Mouse (Mus musculus): ENCODE measurements around the gene Phc3.

Gene Phc3

DNA sequence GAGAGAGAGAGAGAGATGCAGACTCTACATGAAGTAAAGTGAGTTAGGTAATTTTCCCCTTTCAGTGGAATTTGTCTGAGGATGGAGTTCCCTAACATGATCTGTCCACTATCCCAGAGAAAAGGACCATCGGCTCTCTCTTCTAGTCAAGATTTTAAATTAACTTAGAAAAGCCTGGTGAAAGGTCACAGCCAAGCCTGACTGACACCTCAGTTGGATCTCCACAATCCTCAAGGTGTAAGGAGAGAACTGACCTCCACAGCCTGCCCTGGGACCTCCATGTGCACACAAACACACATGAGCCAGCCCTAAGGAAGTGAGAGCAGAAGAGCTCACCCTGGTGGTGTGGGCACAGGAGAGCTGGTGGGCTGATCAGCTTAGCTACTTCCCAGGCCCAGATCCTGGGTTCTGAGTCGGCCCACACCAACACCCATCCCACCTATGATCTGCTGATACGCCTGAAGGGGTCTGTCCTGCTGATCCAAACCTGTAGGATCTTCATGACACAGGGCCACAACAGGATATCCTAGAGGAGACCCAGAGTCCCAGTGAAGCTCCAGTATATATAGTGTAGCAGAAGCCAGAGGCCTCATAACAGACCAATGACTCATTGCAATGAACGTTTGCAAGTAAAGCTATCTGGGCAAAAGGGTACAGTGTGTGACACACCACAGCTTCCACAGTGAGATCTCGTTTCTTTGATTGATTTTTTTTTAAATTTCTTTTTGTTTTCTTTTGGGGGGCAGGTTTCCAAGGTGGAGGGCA lies 12.6 kb upstream of the Phc3 start:
- DNase-seq (ENCODE audit: low spot score in 2 of 2), result no peak

DNA sequence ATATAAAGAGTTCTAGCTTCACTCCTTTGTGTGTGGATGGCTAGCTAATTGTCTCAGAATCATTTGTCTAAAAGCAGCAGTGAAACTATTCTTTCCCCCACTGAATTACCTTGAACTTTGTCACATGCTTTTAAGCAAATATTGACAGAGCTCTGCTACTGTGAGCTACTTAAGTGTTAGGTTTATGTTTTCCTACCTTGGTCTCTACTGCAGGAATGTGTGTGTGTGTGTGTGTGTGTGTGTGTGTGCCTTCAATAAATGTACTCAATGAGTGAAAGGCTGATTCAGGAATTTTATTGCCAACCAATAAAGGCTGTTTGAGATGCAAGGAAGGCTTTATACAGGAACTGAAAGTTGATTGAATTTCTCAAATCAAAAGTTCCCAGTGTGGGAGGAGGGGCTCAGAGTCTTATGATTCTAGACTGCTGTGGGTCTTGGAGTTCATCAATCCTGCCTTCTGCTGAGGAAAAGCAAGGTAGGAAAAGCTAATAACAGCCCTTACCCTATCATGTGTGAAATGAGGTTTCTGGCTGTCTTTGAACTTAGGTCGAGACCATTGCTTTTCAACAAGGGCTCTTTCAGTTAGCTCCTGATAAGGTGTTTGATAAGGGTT lies 7.9 kb upstream of the Phc3 start:
- no peak for DNase-seq (ENCODE audit: low spot score in 2 of 2)

DNA sequence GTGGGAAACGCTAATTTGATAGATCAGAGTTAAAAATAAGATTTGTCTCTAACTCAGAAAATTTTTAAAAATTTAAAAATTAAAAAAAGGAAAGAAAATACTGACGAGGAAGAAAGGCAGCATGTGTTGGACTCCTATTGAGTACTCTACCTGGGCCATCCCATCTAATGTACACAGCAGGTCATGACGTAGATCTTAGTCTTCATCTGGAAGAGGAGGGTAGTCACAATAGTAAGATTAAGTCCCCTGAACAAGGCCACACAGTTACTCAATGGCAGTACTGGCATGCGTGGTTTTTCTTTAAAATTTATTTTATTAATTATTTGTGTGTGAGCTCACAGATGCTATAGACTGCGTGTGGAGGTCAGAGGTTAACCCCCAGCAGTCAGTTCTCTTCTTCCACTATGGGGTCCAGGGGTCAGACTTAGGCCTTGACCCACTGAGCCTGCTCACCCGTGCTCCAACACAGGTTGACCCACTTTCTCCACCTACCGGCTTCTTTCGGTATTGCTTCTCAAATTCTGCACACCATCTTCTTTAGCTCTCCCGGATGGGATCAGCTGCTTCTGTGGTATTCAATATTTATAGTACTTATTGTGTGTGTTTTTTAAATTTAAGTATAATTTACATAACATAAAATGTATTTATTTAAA lies 6.0 kb upstream of the Phc3 start:
- peak; percentile 70 to 87 for DNase-seq (ENCODE audit: low spot score in 2 of 2)

DNA sequence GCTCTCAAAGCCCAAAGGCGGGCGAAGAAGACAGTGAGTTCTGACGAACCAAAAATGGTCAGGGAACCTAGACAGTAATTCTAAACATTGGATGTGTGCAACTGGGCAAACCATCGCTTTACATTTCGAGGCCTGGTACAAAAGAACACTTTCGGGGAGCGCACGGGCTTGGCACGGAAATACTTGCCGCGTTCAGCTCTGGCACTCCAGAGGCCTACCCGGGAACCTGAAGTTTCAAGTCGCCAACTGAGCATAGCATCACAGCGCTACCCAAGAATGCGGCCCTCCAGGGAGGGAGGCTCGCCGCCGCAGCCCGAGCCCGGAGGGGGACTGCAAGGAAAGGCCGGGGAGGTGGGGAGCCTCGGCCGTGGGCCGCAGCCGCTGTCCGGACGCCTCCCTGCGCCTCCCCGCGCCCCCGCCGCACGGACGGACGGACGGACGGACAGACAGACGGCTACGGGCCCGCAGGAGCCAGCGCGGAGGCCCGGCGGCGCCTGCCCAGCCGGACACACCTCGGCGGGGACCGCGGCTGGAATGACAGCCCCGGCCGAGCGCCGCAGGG lies 603 bp downstream of the Phc3 start:
- DNase-seq (ENCODE audit: low spot score in 2 of 2), result peak; percentile 53 to 80

DNA sequence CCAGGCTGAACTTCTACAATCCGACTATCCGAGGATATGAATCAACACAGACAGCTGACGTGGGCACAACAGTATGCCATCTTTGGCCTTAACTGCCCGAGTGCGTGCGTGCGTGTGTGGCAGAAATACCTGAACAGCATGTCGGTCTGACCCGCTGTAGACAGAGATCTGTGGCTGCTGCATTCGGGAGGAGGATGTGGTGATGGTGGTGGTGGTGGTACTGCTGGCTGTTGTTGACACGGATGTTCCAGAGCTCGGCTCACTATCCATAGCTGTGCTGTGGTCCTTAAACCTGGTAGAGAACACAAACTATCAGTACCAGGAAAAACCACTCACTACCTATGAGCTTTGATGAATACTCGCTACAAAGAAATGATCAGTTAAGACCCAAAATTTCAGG lies 3.6 kb downstream of the Phc3 start:
- DNase-seq (ENCODE audit: low spot score in 2 of 2), result no peak

DNA sequence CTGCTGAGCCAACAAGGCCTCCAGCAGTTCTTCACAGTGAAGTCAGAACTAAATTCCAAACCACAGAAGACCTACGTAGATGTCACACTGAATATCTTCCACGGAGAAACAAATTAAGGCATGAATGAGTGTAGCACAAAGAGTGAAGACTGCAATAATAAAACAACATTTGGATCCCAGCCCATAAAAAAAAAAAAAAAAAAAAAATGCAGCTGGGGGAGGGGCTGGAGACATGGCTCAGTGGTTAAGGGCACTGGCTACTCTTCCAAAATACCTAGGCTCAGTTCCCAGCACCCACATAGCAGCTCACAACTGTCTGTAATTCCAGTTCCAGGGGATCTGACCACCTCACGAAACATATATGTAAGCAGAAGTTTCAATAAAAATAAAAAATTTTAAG lies 5.0 kb downstream of the Phc3 start:
- DNase-seq (ENCODE audit: low spot score in 2 of 2), result no peak

DNA sequence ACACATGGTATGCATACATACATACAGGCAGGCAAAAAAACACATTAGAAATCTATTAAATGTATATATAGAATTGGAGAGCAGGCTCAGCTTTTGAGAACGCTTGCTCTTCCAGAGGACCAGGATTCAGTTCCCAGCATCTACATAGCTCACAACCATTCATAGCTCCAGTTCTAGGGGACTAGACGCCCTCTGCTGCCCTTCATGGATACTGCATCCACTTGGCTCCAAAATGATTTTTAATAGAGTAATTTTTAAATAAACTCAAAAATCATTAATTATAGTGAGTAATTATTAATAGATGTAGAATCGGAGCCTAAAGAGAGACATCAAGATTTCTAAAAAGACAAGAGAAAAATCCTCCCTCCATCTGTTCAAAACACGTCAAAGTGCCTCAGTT lies 6.1 kb downstream of the Phc3 start:
- no peak for DNase-seq (ENCODE audit: low spot score in 2 of 2)

DNA sequence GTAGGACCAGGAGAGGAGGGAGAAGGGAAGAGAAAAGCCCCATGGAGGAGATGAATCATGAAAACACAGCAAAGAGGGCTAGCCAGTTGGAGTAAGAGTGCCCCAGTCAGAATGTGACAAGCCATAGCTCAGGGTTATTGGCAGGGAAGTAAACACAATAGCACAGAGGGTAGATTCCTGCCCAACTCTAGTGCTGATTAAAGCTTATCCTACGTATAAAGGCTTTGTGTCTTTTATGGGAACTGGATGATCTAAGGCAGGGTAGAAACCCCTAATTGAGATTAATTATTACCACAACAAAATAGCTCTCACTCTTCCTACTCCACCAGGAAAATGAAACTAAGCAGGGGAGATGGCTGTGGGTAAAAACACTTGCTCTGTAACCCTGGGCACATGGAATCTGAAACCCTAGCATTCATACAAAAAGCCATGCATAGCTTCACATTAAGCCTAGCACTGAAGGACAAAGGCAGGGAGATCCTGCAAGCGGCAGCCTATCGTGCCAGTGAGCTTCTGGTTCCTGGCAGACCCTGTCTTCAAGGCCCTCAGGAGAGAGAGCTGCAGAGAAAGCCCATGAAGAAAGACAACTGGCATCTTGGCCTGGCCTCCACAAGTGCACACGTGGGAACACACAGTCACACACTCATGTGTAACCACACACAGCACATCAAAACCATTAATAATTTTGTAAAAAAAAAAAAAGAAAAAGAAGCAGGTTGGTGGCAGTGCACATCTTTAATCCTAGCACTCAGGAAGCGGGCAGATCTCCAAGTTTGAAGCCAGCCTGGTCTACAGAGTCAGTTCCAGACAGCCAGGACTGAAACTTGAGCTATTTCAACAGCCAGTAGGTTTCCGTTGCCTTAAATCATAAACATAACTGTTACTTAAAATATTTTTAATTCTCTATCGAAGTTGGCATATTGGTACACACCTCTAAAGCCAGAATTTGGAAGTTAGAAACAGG lies 9.1 kb downstream of the Phc3 start:
- no peak for DNase-seq (ENCODE audit: low spot score in 2 of 2)

DNA sequence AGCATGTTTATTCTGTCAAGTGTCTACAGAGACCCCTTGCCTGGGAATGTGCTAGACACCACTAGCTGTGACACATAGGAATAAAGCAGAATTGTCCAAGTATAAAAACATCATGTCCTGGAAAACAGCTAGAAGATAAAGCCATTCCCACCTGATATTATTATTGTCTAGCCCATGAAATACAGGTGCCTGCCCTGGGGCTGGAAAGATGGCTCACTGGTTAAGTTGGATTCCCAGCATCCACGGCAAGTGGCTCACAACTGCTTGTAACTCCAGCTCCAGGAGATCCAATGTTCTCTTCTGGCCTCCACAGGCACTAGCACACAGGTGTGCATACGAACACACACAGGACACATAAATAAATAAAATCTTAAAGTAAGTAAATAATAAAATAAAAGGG lies 10.5 kb downstream of the Phc3 start:
- no peak for DNase-seq (ENCODE audit: low spot score in 2 of 2)

DNA sequence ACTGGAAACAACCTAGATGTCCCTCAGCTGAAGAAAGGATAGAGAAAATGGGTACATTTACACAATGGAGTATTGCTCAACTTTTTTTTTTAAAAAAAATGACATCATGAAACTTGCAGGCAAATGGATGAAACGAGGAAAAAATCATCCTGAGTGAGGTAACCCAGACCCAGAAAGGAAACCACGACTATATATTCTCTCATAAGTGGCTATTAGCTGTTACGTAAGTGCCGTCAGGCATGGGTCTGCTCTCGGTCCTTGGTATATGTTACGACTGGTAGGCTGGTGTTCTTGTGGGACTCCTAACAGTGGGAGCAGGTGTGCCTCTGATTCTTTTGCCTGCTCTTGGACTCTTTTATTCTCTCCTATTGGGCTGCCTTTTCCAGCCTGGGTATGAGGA lies 12.9 kb downstream of the Phc3 start:
- DNase-seq (ENCODE audit: low spot score in 2 of 2), result no peak

DNA sequence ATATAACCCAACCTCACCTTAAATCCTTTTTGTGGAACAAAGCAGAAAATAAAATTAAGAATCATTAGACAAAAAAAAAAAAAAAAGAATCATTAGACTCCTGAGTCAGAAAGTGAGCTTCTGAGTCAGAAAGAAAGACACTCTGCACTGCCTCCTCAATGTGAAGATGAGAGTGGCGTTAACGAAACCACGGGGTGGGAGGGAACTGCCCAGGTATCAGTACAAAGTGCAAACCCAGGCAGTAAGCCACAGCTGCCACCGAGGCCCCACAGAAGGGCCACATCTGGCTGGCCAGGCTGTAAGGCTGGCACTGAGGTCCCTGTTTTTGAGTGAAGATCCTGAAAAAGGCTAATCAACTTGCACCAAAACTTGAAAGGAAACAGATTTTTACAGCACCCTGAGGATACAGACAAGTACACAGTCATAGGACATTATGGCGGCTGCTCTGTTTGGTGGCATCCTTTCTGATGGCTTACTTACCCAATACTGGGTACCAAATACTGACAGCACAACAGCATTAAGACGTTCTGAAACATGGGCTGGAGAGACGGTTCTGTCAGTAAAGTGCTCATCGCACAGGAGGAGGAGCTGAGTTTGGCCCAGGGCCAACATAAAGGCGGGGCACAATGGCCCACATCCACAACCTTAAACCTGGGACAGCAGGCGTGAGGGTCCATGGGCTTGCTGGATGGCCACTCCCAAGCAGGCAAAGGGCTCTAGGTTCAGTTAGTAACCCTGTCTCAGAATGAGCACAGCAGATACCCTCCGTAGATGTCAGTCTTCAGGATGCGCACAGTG lies 16.7 kb downstream of the Phc3 start:
- DNase-seq (ENCODE audit: low spot score in 2 of 2), result no peak

DNA sequence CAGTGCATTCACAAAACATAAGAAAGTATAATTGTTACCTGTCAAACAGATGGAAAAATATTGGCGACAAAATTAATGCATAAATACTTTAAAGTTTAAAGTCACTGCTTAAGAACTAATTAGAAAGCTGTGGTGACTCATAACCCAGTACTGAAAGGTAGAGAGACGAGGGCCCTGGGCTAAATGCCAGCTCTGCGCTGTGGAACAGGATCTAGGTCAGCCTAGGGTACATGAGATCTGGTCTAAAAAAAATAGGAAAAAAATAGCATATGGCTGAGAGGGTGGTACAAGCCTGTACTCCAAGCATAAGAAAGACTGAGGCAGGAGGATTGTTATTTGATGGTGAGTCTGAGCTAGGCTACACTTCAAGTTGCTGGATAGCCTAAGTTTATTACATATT lies 17.6 kb downstream of the Phc3 start:
- DNase-seq (ENCODE audit: low spot score in 2 of 2), result no peak

DNA sequence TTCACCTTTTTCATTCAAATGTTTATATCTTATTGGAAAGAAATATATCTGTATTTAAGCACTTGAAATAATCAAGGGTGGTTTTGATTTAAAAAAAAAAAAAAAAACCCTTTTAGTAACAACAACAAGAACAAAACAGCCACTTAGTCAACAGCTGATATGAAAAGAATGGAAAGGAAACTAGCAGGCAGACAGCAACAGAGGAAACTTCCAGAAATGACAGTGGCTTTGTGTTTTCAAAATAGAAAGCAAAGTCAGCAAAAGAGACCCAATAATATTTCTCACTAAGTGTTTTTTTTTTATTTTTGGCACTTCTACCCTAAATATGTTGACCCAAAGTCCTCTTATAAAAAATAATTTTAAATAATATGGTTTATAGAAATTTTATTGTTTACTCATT lies 34.8 kb downstream of the Phc3 start:
- DNase-seq (ENCODE audit: low spot score in 2 of 2), result no peak

DNA sequence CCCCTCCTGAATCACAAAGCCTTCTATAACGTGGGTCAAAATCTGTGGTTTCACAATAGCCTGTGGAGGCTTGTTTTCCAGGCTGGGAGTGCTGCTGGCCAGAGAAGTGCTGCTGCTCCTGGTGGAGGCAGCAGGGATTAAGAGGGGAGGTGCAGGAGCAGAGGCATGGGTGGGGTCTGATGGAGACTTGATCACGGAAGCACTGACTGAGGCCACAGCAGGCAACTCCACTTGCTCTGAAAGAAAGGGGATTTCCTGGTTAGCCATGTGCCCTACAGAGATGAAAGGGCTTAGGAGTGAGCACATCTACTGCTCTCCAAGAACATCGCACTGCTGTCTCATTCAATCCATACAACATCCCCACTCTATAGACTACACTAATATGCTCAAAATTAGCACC lies 39.4 kb downstream of the Phc3 start:
- DNase-seq (ENCODE audit: low spot score in 2 of 2), result no peak

DNA sequence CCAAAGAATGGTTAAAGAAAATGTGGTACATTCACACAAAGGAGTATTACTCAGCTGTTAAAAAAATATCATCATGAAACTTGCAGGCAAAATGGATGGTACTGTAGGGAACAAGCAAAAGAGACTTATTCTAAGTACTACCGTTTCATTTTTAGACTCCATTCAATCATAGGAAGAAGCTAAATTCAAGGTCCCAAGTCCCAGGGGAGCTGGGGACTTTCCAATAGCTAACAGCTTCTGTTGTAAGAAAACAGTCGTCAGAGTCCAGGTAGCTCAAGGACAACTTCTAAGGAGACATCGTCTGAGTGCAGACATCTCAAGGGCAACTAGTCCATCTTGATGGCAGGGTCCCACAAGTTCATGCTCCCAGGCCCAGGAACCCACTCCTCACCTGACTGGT lies 41.6 kb downstream of the Phc3 start:
- DNase-seq (ENCODE audit: low spot score in 2 of 2), result no peak

DNA sequence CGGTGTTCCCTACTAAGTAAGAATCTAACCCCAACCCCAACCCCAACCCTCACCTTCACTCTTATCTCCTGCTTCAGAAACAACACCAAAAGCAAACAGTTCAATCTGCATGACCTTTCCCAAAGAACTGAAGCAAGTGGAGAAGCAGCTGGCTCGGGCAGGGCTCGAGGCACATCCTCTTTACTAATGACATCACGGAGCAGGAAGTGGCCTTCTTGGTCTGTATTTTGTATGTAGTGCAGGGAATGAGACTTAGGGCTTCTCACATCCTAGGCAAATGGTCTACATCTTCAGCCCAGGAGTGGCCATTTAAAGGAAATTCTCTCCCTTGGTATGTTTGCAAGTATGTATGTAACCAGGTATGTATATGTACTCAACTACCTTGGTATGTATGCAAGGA lies 52.1 kb downstream of the Phc3 start:
- no peak for DNase-seq (ENCODE audit: low spot score in 2 of 2)

DNA sequence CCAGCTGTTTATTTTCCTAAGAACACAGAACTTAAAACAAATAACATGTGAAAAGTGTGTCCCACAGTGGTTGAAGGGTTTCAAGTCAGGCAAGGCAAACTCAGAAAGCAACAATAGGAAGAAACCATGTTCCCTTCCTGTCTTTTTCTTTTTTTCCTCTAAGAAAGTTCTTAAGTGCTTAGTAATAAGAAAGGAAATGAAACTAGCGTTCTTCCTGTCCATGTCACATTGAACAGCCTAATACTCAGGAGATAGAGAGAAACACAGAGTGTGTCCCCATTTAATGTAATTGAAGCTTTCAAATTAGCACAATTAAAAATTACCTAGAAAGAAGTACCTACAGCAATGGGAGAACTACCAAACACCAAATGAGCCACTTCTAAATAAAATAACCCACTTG lies 64.6 kb downstream of the Phc3 start:
- DNase-seq (ENCODE audit: low spot score in 2 of 2), result no peak

DNA sequence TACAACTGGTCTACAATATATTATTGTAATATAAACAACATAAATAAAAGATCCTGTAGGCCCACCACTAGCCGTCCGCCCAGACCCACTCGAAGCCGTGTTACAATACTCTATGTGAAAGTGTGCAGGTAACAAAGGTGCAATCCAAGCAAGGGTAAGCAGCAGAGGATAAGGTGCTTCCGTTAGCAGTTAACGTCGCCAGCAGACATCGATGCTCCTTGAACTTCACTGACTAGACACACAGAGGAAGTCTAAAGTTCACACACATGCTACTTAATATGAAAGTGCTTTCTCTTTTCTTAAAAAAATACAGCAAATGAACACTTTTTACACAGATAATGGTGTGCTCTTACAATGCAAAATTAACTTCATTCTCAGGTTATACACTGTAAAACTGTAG lies 69.8 kb downstream of the Phc3 start:
- DNase-seq (ENCODE audit: low spot score in 2 of 2), result no peak

DNA sequence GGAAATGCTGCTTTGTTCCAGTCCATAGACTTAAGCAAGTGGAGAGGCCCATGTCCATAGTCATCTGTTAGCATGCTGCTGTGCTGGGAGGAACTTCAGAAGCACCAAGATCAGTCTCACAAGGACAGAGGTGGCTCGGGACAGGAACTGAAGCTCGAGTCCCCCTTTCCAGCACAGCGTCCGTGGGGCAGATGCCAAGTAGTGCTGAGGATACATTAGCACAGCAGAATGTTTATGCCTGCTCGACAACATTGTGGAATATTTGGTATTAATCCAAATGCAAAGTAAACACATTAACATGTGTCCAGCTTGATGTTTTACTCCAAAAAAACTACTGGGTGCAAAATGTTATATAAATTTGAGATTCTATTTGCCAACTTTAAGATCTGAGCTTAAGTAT lies 72.5 kb downstream of the Phc3 start:
- no peak for DNase-seq (ENCODE audit: low spot score in 2 of 2)

DNA sequence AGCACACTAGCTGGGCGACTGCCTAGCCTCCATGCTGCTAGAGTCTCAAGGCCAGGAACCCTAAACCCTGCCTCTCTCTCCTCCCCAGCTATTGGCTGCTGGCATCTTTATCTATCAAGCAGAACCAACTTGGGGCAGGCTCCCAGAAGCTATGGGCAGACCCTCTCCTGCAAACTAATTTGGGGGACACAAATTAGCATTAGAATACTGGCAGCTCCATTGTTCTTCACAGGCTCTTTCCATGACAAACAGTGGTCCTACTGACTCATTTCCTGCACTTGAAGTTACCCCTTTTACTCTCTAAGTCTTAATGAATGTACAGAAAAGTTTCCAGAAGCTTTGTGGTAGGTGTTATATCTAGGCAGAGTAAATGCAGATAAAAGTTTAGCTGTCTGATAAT lies 80.2 kb downstream of the Phc3 start:
- no peak for DNase-seq (ENCODE audit: low spot score in 2 of 2)

DNA sequence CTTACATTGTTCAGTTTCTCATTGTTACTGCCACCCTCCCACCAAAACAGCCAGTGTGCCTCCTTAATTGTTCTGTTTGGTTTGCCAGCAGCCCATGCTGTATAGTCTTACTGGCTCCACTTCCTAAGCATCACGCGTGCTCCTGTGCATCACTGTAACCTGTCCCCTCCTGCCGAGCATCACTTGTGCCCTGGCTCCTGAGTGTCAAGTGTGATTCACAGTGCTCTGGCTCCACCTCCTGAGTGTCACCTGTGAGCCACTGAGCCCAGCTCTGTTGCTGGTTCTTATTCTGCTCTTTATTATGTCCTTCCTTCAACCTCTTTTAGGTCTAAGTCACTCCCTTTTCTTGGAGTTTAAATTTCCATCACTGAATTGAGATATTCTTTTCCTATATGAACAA lies 81.8 kb downstream of the Phc3 start:
- no peak for DNase-seq (ENCODE audit: low spot score in 2 of 2)

All from spleen, postnatal 4 days (tissue).